Mouse (Mus musculus) spleen, adult 2 months (tissue): Measurements from ENCODE around the gene Ndufaf8. TPM values are rescaled to one million over a fixed set of nuclear protein-coding genes. Genes with fewer than 3 reads are reported as not detected.

Experiments
- DNase-seq, 2 experiments: peaks; one replicate each; pipeline versions ENCODE4 v3.0.0 to v3.0.0-alpha.2; 2012 to 2021; ENCODE audit warnings: low spot score in 2 of 2, low read depth in 1 of 2
- H3K27ac ChIP-seq: fragments of 200-500 bp; 2 replicates; pipeline ENCODE4 v1.5.1; 2012; ENCODE audit warnings: low read length, inconsistent platforms; ENCODE audit not compliant: insufficient read depth
- H3K27me3 ChIP-seq: fragments of 200-500 bp; 2 replicates; pipeline ENCODE4 v1.6.1; 2012; ENCODE audit warnings: mild to moderate bottlenecking, moderate library complexity, low read length, inconsistent platforms; ENCODE audit not compliant: control insufficient read depth, insufficient read depth
- H3K36me3 ChIP-seq: fragments of 200-500 bp; 2 replicates; pipeline ENCODE4 v1.6.1; 2012; ENCODE audit warnings: mild to moderate bottlenecking, low read length, inconsistent platforms; ENCODE audit not compliant: control insufficient read depth, insufficient read depth
- H3K4me1 ChIP-seq: fragments of 200-500 bp; 2 replicates; pipeline ENCODE4 v1.6.1; 2011; ENCODE audit warnings: inconsistent platforms; ENCODE audit not compliant: control insufficient read depth, insufficient read depth, insufficient read length
- H3K4me3 ChIP-seq: fragments of 200-500 bp; 2 replicates; pipeline ENCODE4 v1.5.1; 2011; ENCODE audit warnings: mild to moderate bottlenecking, inconsistent platforms; ENCODE audit not compliant: insufficient read depth, insufficient read length; ENCODE audit errors: extremely low read depth
- CTCF ChIP-seq: fragments of 200-500 bp; IDR thresholded peaks from 2 replicates; pipeline ENCODE4 v1.5.1; 2011; ENCODE audit warnings: mild to moderate bottlenecking, inconsistent platforms; ENCODE audit not compliant: insufficient read depth, insufficient read length, insufficient replicate concordance; ENCODE audit errors: extremely low read depth
- POLR2A ChIP-seq: fragments of 200-500 bp; IDR thresholded peaks from 2 replicates; pipeline ENCODE4 v1.6.1; 2011; ENCODE audit warnings: low read depth, low read length, inconsistent platforms
- WGBS: fragments of 180-500 bp; shearing (Covaris S2); methylation state at CpG from one replicate; pipeline ENCODE4 v1.1.7; 2018; 5-methylcytosine and 5-hydroxymethylcytosine counted together
- polyA plus RNA-seq: library from polyadenylated mRNA; depleted of rRNA; stranded (reverse); fragments of >200 nt; gene quantifications from 2 replicates; pipeline ENCODE4 v1.2.3, GENCODE M21; 2012

Gene Ndufaf8
- polyA plus RNA-seq, 1 experiment, result 31.0 TPM

GRCm38 (mm10) chr11:120107026-120107425 is 8.3 kb downstream of the Ndufaf8 start:
- no peak for TF ChIP-seq POLR2A
- TF ChIP-seq CTCF, result no peak
- H3K36me3 ChIP-seq, result peaks cover 47% of the 10 kb centered on the region
- H3K27ac ChIP-seq, result no peak overlapping the region
- 89% methylated on average over 2 of the region's 2 CpGs for WGBS
- no peaks in the 10 kb centered on the region for H3K27me3 ChIP-seq
- H3K4me3 ChIP-seq, result no peak overlapping the region
- H3K4me1 ChIP-seq, result no peaks in the 10 kb centered on the region
- no peak for DNase-seq

GRCm38 (mm10) chr11:120107796-120108195 is 9.1 kb downstream of the Ndufaf8 start:
- Histone ChIP-seq H3K27me3 (no peaks in the 10 kb centered on the region), H3K4me3 (no peak overlapping the region), H3K4me1 (no peaks in the 10 kb centered on the region), H3K36me3 (peaks cover 47% of the 10 kb centered on the region), H3K27ac (no peak overlapping the region)
- DNase-seq, result no peak
- TF ChIP-seq POLR2A, result no peak
- 93% methylated on average over 9 of the region's 9 CpGs for WGBS

GRCm38 (mm10) chr11:120109558-120110210 is 11.0 kb downstream of the Ndufaf8 start:
- WGBS, result 90% methylated on average over 14 of the region's 14 CpGs
- Histone ChIP-seq H3K27me3 (no peaks in the 10 kb centered on the region), H3K4me1 (no peaks in the 10 kb centered on the region), H3K27ac (no peak overlapping the region), H3K36me3 (peaks cover 45% of the 10 kb centered on the region), H3K4me3 (no peak overlapping the region)
- TF ChIP-seq POLR2A, result no peak
- TF ChIP-seq CTCF, result no peak
- no peak for DNase-seq

- H3K27ac ChIP-seq, result no peak overlapping the region
- WGBS, result 91% methylated on average over 7 of the region's 7 CpGs
- H3K4me3 ChIP-seq, result no peak overlapping the region
- no peaks in the 10 kb centered on the region for H3K4me1 ChIP-seq
- peaks cover 39% of the 10 kb centered on the region for H3K36me3 ChIP-seq
- no peak for DNase-seq
- TF ChIP-seq POLR2A, result no peak
- no peak for TF ChIP-seq CTCF
- no peaks in the 10 kb centered on the region for H3K27me3 ChIP-seq
These were observed 11.8 kb downstream of the Ndufaf8 start for GRCm38 (mm10) chr11:120110554-120110953.

- Histone ChIP-seq H3K4me1 (no peaks in the 10 kb centered on the region), H3K4me3 (no peak overlapping the region), H3K36me3 (peaks cover 36% of the 10 kb centered on the region), H3K27ac (no peak overlapping the region), H3K27me3 (no peaks in the 10 kb centered on the region)
- DNase-seq, result peak; percentile 7 to 37
- TF ChIP-seq POLR2A, result no peak
- peak; percentile 71; the same call in 1 of the 2 replicates for TF ChIP-seq CTCF
- WGBS, result 31% methylated on average over 2 of the region's 2 CpGs
These were observed 12.3 kb downstream of the Ndufaf8 start for GRCm38 (mm10) chr11:120111033-120111432.

GRCm38 (mm10) chr11:120112136-120112535 is 13.4 kb downstream of the Ndufaf8 start:
- 95% methylated on average over 4 of the region's 4 CpGs for WGBS
- H3K36me3 ChIP-seq, result peaks cover 39% of the 10 kb centered on the region
- TF ChIP-seq POLR2A (no peak), CTCF (no peak)
- no peak overlapping the region for H3K4me3 ChIP-seq
- no peaks in the 10 kb centered on the region for H3K4me1 ChIP-seq
- H3K27me3 ChIP-seq, result no peaks in the 10 kb centered on the region
- DNase-seq, result no peak
- no peak overlapping the region for H3K27ac ChIP-seq

- H3K36me3 ChIP-seq, result peaks cover 34% of the 10 kb centered on the region
- no peak for DNase-seq
- H3K4me1 ChIP-seq, result no peaks in the 10 kb centered on the region
- H3K27me3 ChIP-seq, result no peaks in the 10 kb centered on the region
- no peak overlapping the region for H3K27ac ChIP-seq
- no peak for TF ChIP-seq POLR2A
- TF ChIP-seq CTCF, result no peak
- H3K4me3 ChIP-seq, result no peak overlapping the region
- WGBS, result 97% methylated on average over 21 of the region's 21 CpGs
These were observed 15.9 kb downstream of the Ndufaf8 start for GRCm38 (mm10) chr11:120114488-120115215.
